Mouse (Mus musculus) forebrain, embryonic 13.5 days (tissue): ENCODE results near the gene Mphosph10. TPM values are rescaled to one million over a fixed set of nuclear protein-coding genes. Genes with fewer than 3 reads are reported as not detected.
A peak's percentile ranks its signal among the peaks of the same experiment; 100 is the strongest.

ENCODE experiments used
- ATAC-seq: fragments of 200-750 bp; cut with Nextera tagmentation; 2 replicates; pipeline ENCODE4 v1.8.0; 2017
- H3K27ac ChIP-seq: fragments of 300-500 bp; sonication (generic); 2 replicates; pipeline ENCODE4 v1.5.1; 2015; ENCODE audit warnings: inconsistent platforms, mild to moderate bottlenecking, moderate library complexity
- H3K27me3 ChIP-seq: fragments of 300-500 bp; sonication (generic); 2 replicates; pipeline ENCODE4 v1.6.1; 2015; ENCODE audit warnings: mild to moderate bottlenecking, inconsistent platforms
- H3K36me3 ChIP-seq: fragments of 300-500 bp; sonication (generic); 2 replicates; pipeline ENCODE4 v1.6.1; 2015; ENCODE audit warnings: mild to moderate bottlenecking, inconsistent platforms; ENCODE audit not compliant: poor library complexity, severe bottlenecking
- H3K4me1 ChIP-seq: fragments of 300-500 bp; sonication (generic); 2 replicates; pipeline ENCODE4 v1.6.1; 2015; ENCODE audit warnings: inconsistent platforms
- H3K4me2 ChIP-seq: fragments of 300-500 bp; sonication (generic); 2 replicates; pipeline ENCODE4 v1.6.1; 2015; ENCODE audit warnings: inconsistent platforms, mild to moderate bottlenecking, moderate library complexity
- H3K4me3 ChIP-seq: fragments of 300-500 bp; sonication (generic); 2 replicates; pipeline ENCODE4 v1.5.1; 2015; ENCODE audit warnings: mild to moderate bottlenecking, inconsistent platforms
- H3K9ac ChIP-seq: fragments of 300-500 bp; sonication (generic); 2 replicates; pipeline ENCODE4 v1.6.1; 2015; ENCODE audit warnings: mild to moderate bottlenecking, inconsistent platforms
- H3K9me3 ChIP-seq: fragments of 300-500 bp; sonication (generic); replicated peaks from 2 replicates; pipeline ENCODE4 v1.6.1; 2016; ENCODE audit warnings: inconsistent platforms
- WGBS: fragments of 180-500 bp; shearing (Covaris S2); methylation state at CpG from one replicate; pipeline ENCODE4 v1.1.7; 2015; 5-methylcytosine and 5-hydroxymethylcytosine counted together
- polyA plus RNA-seq: library from polyadenylated mRNA; unstranded; fragments of >200 nt; fragmentation: Nextera tagmentation; extraction: Ambion mirVana; gene quantifications from 2 replicates; pipeline ENCODE4 v1.2.1, GENCODE M21; 2015

The Mphosph10 gene
- polyA plus RNA-seq, 1 experiment from 2014 or later = 38.0 TPM

DNA sequence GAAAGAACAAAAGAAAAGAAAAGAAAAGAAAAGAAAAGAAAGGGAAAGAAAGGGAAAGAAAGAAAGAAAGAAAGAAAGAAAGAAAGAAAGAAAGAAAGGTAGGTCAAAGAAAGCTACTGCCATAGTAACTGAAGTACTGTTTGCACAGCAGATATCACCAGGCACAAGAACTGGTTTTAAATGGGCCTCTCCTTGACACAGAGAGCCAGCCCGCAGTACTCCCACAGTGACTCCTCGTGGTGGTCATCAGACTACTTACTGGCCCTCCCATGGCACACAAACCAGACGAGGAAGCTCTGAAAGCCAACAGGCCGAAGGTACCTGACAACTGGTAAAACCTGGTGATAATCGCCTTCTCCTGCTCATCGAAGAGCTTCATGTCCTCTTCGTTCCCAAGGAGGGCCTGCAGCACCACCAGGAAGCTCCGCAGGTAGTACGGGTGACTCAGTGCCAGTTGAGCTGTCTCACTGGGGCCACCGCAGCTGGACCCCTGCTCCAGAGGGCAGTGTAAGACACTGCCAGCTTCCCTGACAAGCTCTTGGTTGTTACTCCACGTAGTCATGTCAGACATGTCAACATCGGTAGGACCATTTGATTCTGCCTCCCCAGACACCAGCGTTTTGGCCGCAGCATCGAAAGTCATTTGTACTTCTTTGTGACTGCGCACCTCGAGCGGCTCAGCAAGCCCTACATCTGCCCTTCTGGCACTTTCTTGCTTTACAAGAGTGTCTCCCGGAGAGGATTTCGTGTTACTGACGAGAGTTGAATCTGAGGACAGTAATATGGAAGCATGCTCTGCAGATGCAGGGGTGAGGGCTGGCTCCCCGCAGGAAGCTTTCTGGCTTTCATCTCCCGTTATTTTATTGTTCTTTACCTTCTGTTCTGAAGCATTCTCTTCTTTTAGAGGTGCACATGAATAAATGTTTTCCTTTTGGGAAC lies 19.9 kb downstream of the Mphosph10 start:
- WGBS = 90% methylated on average over 23 of the region's 23 CpGs
- no peak for ATAC-seq
- Histone ChIP-seq H3K9me3 (no peaks in the 10 kb centered on the region), H3K4me3 (no peak overlapping the region), H3K4me1 (peaks cover 10% of the 10 kb centered on the region), H3K27me3 (no peaks in the 10 kb centered on the region), H3K27ac (no peak overlapping the region), H3K4me2 (no peak overlapping the region), H3K9ac (no peak overlapping the region), H3K36me3 (peaks cover 43% of the 10 kb centered on the region)

DNA sequence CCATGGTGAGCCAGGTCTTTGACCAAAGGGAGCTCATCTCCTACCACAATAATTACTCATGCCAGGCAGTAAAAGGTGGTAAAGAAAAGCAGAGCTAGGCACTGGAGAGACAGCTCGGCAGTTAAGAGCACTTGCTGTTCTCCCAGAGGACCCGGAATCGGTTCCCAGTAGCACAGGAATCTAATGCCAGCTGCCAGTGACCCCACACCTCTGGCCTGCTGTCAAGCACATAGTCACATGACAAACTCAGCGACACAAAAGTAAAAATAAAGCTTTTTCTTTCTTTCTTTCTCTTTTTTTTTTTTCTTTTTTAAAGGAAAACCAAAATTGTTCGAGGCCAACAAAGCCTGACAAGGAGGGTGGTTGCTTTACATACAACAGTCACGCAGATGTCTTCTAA lies 22.2 kb downstream of the Mphosph10 start:
- WGBS = 90% methylated on average over 6 of the region's 6 CpGs
- no peak for ATAC-seq
- Histone ChIP-seq H3K36me3 (peaks cover 51% of the 10 kb centered on the region), H3K27me3 (no peaks in the 10 kb centered on the region), H3K27ac (no peak overlapping the region), H3K4me1 (peaks cover 10% of the 10 kb centered on the region), H3K4me3 (no peak overlapping the region), H3K9ac (no peak overlapping the region), H3K9me3 (no peaks in the 10 kb centered on the region), H3K4me2 (no peak overlapping the region)

DNA sequence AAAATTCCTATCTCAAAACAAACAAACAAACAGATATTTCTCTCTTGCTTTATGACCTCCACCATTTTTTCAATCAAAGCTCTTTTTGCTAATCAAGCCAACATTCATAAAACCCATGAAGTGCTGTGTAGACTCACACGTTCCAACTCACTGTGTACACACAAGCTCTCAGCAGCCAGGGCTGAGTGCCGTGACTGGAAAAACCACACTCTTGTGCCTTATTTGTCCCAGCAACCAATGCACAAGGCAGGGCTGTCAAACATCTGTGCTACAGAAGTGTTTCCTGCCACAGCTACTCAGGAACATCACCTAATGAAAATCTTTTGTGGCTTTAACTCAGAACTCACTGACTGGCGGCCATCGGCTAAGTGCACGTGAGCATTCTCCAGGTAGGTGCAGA lies 26.2 kb downstream of the Mphosph10 start:
- Histone ChIP-seq H3K9ac (no peak overlapping the region), H3K4me3 (no peak overlapping the region), H3K9me3 (no peaks in the 10 kb centered on the region), H3K4me2 (no peak overlapping the region), H3K36me3 (peaks cover 86% of the 10 kb centered on the region), H3K4me1 (no peaks in the 10 kb centered on the region), H3K27me3 (no peaks in the 10 kb centered on the region), H3K27ac (no peak overlapping the region)
- ATAC-seq = no peak
- 96% methylated on average over 5 of the region's 5 CpGs for WGBS

DNA sequence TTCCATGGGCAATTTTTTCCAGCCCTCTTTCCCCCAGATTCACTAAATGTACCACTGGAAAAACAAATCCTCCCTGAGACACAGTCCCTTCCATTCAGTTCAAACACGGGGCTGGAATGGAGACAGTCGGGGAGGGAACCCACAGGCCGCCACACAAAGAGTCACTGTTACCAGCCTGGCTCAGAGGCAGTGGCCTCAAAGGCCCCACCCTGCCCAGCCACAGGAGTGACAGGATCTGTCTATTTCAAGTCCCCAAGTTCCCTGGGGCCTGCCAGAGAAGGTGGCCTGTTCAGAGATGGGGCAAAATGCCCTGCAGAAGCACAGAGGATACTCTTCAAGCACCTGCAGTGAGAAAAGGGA lies 31.5 kb downstream of the Mphosph10 start:
- ATAC-seq = no peak
- WGBS = 63% methylated on average over 3 of the region's 3 CpGs
- Histone ChIP-seq H3K9me3 (no peaks in the 10 kb centered on the region), H3K36me3 (peaks cover 80% of the 10 kb centered on the region), H3K4me2 (no peak overlapping the region), H3K9ac (no peak overlapping the region), H3K4me1 (no peaks in the 10 kb centered on the region), H3K27ac (no peak overlapping the region), H3K4me3 (no peak overlapping the region), H3K27me3 (no peaks in the 10 kb centered on the region)

DNA sequence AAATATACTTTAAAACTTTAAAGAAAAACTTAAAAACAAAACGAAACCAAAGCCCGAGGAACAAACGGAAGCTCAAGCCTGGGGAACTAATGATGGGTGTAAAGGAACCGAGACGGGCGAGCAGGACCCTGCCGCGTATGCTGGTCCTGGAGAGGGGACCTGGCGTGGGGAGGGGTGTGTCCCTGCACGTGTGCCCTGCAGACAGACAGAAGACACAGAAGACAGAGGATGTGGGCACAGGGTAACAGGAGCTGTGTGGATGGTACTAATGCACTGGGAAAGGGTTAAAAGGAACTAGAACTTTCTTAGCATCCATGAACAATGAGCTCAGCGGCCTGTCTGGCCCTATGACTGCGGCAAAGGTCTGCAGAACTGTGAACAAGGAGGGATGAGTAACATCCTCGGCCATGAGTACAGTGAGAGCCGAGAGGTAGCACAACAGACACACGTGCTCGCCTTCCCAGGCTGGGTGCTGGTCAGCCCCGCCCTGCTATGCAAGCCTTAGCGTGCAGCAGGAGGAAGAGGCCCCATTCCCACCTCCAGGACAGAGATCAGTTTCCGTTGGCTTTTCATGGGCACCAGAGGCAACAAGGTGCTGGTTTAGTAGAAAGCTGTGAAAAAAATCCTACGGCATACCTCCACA lies 32.0 kb downstream of the Mphosph10 start:
- no peak overlapping the region for H3K9ac ChIP-seq
- WGBS = 91% methylated on average over 20 of the region's 20 CpGs

DNA sequence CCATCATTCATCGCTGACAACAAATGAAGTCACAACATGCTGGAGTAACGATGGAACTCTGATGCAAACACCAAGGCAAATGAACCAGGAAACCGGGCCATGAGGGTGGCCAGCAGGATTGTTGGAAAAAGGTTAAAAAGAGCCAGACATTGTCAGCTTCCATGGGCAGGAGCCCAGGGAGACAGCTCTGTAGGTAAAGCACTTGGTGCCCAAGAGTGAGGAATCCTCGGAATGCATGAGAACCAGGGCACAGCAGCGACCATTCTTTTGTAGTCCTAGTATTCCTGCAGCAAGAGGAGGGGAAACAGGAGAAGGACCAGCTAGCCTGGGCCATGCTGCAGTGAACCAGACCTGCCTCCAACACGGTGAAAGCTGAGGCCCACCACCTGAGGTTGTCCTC lies 33.4 kb downstream of the Mphosph10 start:
- Histone ChIP-seq H3K36me3 (peaks cover 65% of the 10 kb centered on the region), H3K4me2 (no peak overlapping the region), H3K4me3 (no peak overlapping the region), H3K27me3 (no peaks in the 10 kb centered on the region), H3K27ac (no peak overlapping the region), H3K9ac (no peak overlapping the region), H3K4me1 (peaks cover 11% of the 10 kb centered on the region), H3K9me3 (no peaks in the 10 kb centered on the region)
- no peak for ATAC-seq
- WGBS = 87% methylated on average over 6 of the region's 6 CpGs

More for the DNA sequence above, 32.0 kb downstream of the Mphosph10 start:
- no peaks in the 10 kb centered on the region for H3K27me3 ChIP-seq
- no peak overlapping the region for H3K4me2 ChIP-seq
- H3K9me3 ChIP-seq = no peaks in the 10 kb centered on the region
- no peak overlapping the region for H3K4me3 ChIP-seq
- H3K36me3 ChIP-seq = peaks cover 76% of the 10 kb centered on the region
- H3K27ac ChIP-seq = no peak overlapping the region
- no peak for ATAC-seq
- H3K4me1 ChIP-seq = no peaks in the 10 kb centered on the region

DNA sequence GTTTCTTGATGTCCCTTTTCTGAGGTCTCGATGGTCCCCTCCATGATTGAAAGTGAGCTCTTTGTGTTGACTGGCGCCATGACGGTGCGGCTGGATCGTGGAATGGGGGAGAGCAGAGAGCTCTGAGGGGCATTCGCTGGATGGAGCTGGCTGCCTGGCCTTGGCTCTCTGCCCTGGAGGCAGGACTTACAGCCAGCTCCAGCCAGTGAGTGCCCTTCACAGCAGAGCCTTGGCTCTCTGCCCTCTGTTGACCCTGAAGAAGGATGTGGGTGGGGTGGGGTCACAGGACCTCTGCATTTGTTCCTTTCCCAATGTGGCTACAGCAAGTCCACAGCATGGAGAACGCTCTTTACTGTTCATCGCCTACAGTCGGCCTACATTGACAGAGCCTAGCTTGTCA lies 34.7 kb downstream of the Mphosph10 start:
- ATAC-seq = no peak
- H3K4me2 ChIP-seq = no peak overlapping the region
- no peaks in the 10 kb centered on the region for H3K9me3 ChIP-seq
- H3K27ac ChIP-seq = no peak overlapping the region
- 86% methylated on average over 9 of the region's 9 CpGs for WGBS
- peaks cover 65% of the 10 kb centered on the region for H3K36me3 ChIP-seq
- peaks cover 11% of the 10 kb centered on the region for H3K4me1 ChIP-seq
- H3K4me3 ChIP-seq = no peak overlapping the region
- no peaks in the 10 kb centered on the region for H3K27me3 ChIP-seq
- H3K9ac ChIP-seq = no peak overlapping the region

DNA sequence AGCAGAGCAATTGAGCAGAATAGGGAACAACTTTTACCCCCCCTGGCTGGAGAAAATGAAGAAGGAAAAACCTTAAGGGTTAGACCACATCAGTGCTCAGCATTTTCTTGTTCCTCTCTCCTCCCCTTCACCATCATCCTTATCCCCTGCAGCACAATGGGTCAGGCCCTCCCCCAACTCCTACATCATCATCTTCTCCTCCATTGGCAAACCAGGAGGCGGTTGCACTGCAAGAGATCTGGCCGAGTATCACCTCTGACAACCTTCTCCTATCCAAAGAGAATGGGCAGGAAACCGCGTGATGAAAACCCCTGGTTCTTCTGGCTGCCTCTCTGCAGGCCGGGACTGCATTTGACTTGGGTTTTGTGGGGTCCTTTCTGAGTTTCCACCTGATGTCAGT lies 35.4 kb downstream of the Mphosph10 start:
- Histone ChIP-seq H3K4me1 (peaks cover 11% of the 10 kb centered on the region), H3K27ac (no peak overlapping the region), H3K4me3 (no peak overlapping the region), H3K4me2 (no peak overlapping the region), H3K27me3 (no peaks in the 10 kb centered on the region), H3K36me3 (peaks cover 58% of the 10 kb centered on the region), H3K9ac (no peak overlapping the region), H3K9me3 (no peaks in the 10 kb centered on the region)
- ATAC-seq = no peak
- WGBS = 94% methylated on average over 5 of the region's 5 CpGs

DNA sequence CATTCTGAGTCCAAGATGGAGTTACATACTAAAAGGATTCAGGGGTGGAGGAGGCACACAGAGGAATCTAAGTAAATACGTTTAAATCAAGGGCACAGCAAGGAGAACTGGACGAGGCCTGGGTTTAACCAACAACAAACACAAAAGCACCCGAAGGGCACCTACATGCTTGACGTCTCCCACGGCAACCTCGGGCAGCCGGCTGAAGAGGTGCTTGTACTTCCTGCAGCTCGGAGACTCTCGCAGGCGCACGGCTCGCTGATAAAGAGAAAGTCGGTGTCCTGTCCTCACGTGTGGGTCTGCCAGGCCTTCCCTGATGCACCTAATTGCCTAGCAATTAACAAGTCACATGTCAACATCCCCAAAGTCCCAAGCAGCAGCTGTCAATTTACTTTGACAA lies 37.9 kb downstream of the Mphosph10 start:
- WGBS = 22% methylated on average over 14 of the region's 14 CpGs
- ATAC-seq = no peak
- Histone ChIP-seq H3K4me3 (no peak overlapping the region), H3K9me3 (no peaks in the 10 kb centered on the region), H3K27ac (no peak overlapping the region; the same call in 1 of the 2 replicates), H3K36me3 (peaks cover 44% of the 10 kb centered on the region), H3K9ac (no peak overlapping the region), H3K4me1 (peaks cover 22% of the 10 kb centered on the region), H3K4me2 (no peak overlapping the region), H3K27me3 (no peaks in the 10 kb centered on the region)

DNA sequence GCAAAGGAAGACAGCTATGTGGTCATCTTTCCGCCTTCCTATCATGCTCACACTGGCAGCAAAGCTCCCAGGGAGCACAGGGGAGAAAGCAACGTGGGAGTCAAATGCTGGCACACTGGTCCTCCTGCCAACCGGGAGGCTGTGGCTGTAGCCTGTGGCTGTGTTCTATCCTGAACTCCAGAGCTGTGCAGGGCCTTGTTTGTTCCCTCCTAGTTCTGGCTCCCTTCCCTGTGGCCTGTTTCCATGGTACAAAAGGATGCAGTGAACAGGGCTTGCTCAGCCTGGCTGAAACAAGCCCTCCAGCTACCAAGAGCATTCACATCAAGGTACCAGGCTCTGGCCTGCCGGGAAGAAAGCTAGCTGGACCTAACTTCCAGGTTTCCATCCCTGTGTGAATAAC lies 41.0 kb downstream of the Mphosph10 start:
- Histone ChIP-seq H3K4me2 (no peak overlapping the region), H3K4me3 (no peak overlapping the region), H3K27ac (no peak overlapping the region), H3K27me3 (no peaks in the 10 kb centered on the region), H3K4me1 (peaks cover 22% of the 10 kb centered on the region), H3K9ac (0 out of 2 replicates have a peak overlapping the region, but pooled peaks have one; percentile 8), H3K9me3 (no peaks in the 10 kb centered on the region), H3K36me3 (peaks cover 43% of the 10 kb centered on the region)
- WGBS = 80% methylated on average over 4 of the region's 4 CpGs
- ATAC-seq = peak; percentile 78

DNA sequence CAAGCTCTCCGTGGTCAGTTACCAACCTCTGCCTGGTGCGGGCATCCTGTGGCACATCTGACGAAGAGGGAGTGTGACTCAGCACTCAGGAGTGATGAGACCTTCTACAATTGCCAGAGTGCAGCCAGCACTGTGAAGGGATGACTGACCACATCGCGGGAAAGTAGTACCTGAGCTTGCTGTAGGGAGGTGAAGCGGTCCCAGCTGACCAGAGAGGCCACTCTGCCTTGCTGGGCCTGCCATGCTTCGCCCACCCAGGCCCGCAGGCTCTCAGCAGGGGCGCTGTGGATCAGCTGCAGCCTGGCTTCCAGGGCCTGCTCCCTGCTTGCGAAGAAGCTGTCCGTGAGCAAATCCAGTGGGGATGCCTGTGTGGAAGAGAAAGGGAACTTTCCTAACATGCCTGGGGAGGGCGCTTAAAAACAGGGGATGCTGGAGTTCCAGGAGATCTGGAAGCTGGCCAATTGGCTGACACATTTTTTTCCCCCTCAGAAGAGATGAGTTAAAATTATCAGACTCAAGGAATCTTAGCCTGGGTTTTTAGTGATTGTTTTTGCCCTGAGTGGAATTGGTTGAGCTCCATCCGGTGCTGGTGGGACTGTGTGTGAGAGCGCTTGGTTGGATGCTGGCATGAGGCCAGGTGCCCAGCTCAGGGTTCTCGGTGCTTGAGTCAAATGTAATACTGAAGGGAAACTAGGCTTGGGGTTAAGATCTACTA lies 42.8 kb downstream of the Mphosph10 start:
- Histone ChIP-seq H3K36me3 (peaks cover 49% of the 10 kb centered on the region), H3K9ac (no peak overlapping the region), H3K4me1 (peaks cover 16% of the 10 kb centered on the region), H3K27ac (0 out of 2 replicates have a peak overlapping the region, but pooled peaks have one; percentile 54), H3K4me3 (no peak overlapping the region), H3K4me2 (no peak overlapping the region), H3K27me3 (no peaks in the 10 kb centered on the region), H3K9me3 (no peaks in the 10 kb centered on the region)
- ATAC-seq = peak; percentile 59; the same call in 1 of the 2 replicates
- WGBS = 83% methylated on average over 15 of the region's 15 CpGs

DNA sequence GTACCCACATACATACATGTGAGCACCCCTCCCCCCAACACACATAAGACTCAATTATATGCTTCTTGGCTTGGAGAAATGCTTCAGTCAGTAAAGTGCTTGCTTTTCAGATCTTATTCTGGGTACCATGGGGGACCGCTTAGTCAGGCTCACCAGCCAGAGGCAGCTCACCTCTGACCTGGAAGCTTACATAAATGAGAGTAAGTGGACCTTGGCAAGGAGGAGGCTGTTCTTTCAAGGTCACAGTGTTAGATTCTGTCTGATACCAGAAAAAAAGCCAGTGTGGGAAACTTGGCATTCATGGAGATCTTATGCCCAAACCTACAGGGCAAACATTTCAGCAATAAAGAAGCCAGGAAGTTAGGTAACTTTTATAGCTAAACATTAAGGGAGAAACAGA lies 44.3 kb downstream of the Mphosph10 start:
- Histone ChIP-seq H3K4me2 (no peak overlapping the region), H3K27ac (no peak overlapping the region), H3K9me3 (no peaks in the 10 kb centered on the region), H3K27me3 (no peaks in the 10 kb centered on the region), H3K4me3 (no peak overlapping the region), H3K36me3 (peaks cover 37% of the 10 kb centered on the region), H3K9ac (no peak overlapping the region), H3K4me1 (peaks cover 11% of the 10 kb centered on the region)
- no peak for ATAC-seq
- WGBS = 97% methylated on average over 1 of the region's 1 CpGs
